Mouse (Mus musculus) testis, postnatal 10 days (tissue): Measurements from ENCODE around the gene Shox2.

Source experiments
- DNase-seq: peaks from one replicate; pipeline ENCODE4 v3.0.0; 2021; ENCODE audit warnings: low spot score

Gene Shox2

DNA sequence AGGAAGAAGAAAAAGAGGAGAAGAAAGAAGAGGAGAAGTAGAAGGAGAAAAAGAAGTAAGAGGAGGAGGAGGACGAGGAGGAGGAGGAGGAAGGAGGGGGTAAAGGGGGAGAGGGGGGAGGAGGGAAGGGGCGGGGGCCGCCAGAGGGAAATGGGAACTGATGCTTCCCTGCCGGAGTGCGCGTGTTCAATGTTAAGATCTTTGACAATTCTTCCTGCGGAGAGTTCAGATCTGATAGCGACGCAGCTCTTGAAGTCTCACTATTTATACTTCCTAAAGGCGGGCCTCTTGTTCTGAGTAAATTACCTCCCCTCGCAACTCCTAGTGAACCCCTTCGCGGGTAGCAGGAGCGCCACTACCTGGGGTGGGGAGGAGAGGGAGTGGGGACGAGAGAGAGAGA, at the start of gene Shox2:
Gene Shox2, minus strand, starts transcription at position 66 of the 400 bp plus-strand sequence.
- no peak for DNase-seq

DNA sequence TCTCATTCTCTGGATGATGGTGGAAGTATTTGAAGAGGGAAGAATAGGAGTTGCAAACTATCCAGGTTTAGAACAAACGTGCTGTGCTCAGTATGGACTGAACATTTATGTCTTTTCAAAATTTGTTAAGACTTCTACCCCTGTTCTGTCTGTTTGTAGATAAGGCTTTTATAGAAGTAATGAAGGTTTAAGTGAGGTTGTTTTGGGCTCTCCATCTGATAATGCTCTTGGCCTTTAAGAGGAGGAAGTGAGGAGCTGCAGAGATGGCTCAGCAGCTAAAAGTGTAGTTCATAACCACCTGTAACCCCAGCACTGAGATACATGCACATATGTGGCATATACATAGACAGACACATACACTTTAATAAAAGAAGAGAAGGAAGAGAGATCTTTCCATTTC, 15.2 kb upstream of the Shox2 start:
- DNase-seq = no peak

DNA sequence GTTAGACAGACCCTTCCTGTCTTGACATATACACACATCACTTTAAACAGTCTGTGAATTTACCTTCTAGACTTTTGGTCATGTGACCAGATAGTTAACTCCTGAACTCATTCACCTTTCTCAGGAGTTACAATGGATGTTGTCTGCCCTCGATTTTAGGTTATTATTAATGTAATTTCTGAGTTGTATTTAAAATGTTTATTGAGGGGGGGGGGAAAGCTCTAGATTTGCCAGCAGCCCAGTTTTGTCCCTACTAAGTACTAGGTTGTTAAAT, 4.7 kb upstream of the Shox2 start:
- DNase-seq = no peak

DNA sequence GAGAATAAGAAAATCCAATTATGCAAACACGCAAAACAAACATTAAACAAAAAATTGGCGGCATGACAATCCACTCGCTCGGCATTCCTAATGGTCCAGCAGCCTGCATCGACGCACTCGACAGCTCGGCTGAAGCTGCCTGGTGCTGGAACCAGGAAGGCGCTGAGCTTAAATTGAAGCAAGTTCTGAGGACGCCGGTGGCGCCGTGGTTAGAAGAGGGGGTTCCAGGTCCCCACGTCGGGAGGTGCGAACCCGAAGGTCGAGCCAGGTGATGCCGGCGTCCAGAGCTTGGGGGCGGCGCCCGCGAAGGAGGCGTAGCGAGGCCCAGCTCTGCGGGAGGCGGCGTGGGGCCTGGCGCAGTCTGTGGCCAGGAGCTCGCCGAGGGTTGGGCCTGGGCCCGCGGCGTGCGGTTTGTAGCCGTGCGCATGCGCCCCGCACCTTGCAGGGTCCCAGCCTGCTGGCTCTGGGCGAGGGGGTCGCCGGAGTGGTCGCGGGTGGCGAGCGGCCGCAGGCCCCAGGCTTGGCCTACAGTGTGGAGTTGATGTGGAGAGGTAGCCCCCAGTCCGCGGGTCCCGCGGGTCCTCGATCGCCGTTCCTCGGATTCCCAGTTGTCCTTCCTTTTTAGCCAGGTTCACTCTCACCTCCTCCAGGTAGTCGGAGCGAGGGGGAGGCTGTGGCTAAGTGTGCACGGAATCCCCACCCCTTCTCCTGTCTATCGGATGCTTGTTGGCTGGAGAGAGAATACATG, 4.1 kb upstream of the Shox2 start:
- peak; percentile 85 for DNase-seq

DNA sequence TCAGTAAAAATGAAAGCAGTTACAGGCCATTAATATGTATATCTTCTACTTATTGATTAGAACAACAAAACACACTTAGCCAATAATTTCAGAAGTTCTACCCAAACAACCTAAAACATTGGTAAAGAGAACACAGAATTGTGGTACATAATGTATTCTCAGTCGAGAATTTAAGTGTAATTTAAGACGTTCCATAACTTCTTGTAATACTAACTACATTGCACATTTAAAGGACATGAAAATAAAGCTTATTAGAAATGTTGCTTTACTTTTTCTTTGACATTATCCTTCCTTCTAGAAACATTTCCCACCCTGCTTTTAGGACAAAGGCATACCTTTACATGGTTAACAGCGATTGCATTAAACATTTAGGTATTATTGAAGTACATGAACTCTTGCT, 1.9 kb upstream of the Shox2 start:
- no peak for DNase-seq

DNA sequence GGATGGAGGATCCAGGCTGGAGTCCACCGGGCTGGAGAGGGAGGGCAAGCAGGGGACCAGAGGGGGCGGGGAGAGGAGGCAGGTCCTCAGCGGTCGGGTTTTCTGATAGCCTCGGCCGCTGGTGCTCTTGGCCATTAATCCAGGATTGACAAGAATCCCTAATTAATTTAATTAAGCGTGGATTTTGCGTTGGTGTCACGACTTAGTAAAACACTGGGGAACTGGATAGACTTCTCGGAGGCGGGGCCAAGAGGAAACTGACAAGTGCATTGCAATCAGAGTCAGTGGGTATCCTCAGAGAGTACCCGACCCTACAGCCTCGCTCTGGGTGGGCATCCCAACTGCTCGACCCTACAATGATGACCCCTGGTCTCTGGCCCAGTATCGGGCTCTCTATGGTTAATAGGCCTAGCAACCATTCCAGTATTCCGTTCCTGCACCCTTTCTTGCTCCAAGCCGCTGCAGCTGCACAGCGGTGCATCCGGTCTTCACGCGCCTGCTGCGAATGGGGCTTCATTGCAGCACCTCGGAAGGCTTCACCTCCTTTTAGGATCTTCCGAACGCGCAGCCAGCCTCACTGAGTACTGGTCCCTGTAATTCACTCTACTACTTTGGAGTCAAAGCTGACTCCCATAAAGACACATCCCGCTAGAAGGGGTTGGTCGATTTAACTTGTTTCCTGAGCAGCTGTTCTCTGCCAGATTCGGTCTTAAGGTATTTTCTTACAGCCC, 775 bp upstream of the Shox2 start:
- no peak for DNase-seq

DNA sequence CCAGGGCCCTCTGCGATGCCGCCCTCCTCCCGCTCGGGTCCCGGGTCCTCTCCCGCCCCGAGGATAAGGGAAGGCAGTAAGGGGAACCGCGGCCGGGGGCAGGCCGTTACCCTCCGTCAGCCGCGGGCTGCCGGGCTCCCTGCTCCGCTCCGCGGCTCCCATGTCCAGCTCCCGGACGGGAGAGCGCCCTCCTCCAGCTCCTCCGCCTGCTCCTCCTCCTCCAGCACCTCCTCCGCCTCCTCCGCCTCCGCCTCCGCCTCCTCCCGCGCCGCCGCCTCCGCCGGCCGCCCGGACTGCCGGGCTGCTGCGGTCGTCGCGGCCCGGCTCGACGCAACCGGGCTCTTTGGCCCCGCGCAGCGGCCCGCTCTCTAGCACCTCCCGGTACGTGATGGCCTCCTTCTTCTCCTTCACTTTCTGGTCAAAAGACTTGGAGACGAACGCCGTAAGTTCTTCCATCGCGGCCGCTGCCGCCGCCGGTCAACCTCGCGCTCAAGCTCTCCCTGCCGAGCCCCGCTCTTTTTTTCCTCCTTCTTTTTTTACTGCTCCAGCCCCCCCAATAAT, 390 bp downstream of the Shox2 start, which contains the start of gene Rsrc1:
Gene Rsrc1, plus strand, starts transcription at position 290 of the 561 bp plus-strand sequence.
- DNase-seq = peak; percentile 59

DNA sequence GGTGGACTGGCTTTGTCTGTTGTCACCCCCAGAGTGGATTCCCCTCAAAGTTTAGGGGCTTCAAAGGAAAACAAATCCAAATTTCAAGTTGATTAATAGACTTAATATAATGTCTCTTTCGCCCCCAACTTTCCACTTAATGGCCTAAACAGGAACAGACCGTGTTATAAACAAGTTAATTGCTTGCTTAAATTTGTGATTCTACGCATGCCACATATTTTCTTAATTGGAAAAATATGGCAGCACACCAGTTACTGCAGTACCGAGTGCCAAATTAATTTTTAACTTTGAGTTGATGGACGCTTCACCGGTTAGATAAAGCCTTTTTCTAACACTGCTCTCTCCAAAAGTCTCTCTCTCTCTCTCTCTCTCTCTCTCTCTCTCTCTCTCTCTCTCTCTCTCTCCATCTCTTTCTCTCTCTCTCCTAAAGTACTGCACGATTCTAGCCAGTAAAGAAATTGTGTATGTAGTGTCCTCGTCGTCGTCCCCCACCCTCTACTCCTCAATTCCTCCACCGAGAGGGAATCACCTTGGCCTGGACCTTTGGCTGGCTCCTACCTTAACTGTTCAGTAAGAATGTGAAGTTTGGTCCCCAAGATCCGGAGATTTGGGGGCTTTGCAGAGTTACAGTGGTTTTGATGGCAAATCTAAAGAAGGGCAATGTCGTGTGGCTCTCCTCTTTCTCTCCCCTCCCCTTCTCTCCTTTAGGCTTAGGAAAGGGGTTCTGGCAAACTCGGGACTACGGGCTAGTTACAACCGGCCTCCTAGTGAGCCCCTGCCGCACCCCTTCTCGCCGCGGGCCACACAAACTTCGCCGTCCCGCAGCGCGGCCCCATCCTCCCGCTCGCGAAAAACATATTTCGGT, 1.2 kb downstream of the Shox2 start:
- no peak for DNase-seq

DNA sequence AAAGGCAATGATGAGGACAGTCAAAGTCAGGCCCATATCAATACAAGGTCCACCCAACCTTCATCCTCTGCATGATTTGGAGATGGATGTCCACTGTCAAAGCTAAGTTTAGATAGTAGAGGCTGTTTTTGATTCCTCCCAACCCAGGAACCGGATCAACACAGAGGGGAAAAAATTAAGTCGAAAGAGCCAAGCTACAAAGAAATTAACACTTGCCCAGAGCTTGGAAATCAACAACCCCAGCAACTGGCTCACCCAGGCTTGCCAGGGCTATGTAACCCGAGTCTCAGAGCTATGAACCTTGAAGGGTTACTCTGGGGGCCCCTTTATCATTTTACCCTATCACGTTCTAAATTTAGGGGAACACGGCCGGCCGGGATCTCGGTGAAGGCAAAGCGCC, 2.1 kb downstream of the Shox2 start:
- DNase-seq = no peak

DNA sequence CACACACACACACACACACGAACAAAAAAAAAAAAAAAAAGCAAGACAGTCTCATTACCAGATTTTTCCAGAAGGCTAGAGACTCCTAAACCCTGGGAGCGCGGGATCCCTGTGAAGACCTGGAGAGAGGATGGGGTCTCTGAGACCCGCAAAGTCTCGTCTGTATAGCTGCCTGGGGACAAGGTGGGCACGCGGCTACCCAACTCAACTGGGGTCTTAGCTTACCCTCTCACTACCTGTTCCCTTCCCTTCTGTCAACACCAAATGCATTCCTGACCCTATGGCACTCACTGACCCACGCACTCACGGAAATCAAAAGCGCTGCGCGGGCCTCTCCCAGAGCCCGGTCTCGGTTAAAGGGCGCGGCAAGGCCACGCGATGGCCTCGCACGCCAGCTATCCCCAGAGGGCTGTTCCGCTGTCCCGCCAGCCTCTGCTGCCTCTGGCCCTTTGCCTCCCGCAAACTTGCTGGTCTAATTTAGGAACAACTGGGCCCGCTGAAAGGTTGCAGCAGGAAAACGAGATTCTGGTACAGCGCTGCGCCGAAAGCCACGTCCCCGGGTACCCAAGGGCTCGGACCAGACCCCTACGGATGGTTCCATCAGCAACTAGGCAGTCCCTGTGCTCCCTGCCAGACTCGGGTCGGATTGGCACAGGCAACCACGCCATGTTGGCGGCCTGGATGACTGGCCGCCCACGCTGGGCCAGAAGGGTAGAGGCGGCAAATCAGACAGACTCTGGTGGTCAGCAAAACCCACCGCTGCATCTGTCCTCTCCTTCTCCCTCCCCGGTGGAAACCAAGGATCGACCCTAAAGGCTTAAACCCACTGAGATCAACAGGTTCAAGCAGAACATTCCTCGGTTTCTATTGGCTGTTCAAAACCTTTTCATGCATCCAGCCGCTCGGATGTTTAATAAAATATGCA, 2.9 kb downstream of the Shox2 start:
- DNase-seq = peak; percentile 43

DNA sequence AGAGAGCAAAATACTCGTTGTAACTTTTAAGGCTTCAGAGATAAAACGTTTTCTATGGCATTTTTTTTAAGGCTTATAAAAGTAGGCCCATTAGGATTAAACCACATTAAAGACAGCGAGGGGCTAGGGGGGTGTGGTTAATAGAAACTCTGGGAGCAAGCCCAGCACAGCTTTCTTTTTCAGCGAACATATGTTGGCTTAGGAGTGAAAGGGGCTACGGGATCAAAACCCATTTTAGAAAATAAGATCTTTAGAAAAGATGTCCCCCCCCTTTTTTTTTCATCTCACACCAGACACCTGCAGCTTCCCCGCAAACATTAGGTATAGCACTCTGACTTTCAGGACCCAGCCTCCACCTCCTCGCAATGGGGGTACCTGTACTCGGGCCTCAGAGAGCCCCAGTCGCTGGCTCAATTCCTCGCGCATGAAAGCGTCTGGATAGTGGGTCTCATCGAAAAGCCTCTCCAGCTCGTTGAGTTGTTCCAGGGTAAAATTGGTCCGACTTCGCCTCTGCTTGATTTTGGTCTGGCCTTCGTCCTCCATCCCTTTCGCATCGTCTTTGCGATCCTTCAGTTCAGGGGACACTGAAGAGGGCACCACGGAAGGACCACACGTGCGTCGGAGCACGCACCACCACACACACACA, 3.6 kb downstream of the Shox2 start:
- DNase-seq = no peak

DNA sequence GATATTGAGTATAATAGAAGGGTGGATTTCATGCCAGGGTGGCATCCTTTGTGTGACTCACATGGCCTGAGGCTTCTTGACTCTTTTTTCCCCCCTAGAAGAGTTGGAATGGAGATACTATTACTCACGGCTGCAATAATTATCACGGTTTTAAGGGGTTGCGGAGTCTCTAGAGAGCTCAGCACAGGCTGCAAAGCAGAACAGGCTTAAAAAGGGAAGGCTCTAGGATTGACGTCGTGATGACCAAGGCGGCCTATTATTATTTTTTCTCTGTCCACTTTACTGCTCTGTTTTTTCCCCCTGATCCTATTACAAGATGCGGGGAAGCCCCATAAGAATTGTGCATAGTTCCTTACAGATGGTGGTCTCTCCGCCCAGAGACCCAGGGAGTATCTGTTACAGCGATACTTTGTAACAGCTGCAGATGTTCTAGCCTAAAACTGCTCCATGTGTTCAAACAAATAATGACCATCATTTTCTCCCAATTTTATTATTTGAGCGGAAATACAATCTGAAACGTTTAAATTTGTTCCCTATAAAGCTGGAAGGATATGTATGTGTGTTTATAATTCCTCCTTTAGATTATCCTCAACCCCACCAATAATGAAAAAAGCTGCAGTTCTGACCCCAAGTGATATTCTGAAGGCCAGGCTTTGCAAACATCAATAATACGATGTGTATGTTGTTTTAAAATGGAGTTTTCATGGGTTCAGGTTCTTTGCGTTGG, 4.5 kb downstream of the Shox2 start:
- no peak for DNase-seq

DNA sequence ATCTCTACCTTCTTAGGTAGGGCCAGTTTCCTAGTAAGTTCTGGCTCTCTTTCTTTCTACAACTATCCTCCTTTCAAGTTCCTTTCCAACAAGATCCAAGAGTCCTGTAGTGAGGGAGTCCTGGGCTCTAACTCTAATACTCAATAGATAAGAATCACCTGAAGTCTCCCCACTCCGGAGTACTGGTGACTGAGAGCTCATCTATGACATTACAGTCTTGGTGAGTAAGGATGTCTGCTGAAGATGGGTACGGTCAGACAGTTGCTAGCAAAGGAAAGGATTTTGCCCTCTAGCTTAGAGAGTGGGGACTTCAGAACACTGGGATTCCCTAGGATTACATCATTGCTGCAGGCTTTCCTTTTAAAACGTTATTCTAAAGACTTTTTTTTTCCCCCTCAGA, 7.1 kb downstream of the Shox2 start:
- DNase-seq = no peak

DNA sequence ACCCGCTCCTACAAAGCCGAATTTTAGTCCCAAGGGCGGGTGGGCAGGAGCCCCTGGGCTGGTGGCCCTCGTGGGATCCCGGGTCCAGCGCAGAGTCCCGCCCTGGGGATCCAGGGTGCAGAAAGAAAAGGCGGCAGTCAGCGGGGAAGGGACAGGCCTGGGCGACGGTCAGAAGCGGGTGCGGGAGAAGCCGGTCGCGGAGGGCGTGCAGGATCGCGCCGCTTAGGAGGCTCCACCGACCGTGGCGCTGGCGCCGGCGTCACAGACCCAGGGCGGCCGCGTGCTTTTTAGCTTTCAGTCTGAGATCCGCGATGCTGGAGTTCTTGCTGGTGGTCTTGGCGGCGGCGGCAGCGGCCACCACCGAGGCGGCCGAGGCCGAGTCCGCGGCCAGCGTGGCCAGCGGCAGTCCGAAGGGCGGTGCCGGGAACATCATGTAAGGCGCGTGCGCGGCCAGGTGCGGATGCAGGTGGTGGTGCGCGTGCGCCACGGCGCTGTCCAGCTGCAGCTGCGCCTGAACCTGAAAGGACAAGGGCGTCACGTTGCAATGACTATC, 8.1 kb downstream of the Shox2 start:
- peak; percentile 74 for DNase-seq

DNA sequence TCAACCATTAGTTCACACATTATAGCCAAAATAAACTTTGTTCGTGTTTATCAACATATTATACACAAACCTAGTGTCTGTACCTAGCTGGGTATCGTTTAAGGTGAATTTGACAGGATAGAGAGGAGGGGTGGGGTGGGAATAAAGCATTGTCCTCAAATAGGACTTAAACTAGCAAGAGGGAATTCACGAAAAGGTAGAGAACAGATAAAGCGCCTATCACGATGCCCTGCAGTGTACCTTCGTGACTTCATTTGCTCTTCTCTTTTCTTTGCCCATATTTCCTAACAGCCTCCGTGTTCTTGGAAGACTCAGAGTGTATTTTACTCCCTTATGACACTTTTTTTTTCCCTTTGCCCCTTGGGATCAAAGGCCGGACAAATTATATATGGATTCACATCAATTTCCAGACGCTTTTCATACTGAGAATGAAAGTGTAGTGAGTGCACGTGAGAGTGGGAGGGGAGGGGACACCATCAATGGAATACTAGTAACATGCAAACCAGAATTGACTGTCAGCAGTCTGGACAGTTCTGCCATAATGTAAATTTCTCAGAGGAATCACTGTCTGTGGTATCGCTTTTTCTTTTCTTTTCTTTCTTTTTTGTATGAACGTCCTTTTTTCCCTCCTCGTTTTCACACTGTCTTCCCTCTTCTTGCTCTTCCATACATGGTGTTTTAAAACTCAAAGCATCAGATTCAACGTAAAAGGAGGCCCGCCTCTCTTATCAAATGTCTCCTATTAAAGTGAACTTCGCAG, 9.2 kb downstream of the Shox2 start:
- no peak for DNase-seq

DNA sequence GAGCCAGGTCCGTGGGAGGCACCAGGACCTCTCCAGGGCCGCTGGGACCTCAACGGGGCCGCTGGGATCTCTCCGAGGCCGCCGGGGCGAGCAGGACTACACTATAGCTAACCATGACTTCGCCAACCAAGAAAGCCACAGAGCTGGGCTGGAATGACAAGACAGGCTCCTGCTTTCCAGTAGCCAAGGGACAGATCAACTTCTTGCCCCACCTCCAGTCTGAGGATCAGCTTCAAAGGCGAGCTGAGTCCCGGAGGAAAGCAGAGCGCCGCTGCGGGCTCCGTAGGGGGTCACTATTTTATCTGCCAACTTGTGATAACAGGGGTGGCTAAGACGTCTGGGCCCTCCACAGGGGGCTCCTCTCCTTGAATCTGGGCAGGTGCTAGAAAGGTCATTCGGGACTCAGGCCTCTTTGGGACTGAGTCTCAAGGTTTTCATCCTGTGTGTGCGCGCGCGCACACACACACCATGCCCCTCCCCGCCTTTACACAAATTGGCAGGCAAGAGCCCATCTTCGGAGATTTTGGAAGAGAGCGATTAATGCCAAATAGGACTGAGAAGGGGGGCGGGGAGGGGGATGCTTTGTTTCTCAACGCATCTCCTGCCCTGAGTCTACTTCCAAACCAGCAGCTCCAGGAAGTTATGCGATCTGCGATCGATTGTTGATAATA, 10.8 kb downstream of the Shox2 start:
- DNase-seq = no peak

DNA sequence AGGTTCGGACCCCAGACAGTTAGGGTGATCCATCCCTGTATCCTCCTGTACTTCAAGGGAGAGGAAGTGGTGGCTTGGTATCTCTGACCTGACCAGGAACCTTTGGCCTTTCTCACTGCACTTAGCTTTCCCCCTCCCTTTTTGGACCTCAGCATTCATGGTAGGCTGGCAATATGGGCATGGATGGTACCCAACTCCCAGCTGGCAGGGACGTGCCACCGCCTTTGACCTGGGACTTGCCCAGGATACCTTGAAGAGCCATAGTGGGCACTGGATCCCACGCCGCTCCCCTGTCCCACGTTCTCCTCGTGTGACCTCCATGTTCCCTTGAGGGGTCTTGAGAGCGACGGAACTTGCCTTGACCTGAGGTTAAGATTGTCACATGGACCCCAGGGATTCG, 11.3 kb downstream of the Shox2 start:
- no peak for DNase-seq

DNA sequence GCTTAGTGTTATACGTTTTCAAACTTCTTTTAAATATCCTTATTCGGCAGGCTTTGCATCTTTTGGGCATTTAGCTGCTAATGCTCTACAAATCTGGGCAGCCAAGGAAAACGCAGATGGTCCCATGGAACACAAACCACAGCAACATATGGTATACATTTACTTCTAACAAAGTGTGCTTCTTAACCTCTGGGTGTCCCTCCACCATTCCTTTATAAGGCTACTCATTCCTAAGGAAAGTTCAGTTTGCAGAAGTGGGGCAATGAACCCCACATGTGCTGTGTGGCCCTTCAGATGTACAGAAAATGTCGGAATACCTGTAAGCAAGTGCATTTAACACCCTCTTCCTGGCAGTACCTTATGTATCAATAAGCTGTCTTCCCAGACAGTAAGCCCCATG, 14.1 kb downstream of the Shox2 start:
- DNase-seq = no peak

DNA sequence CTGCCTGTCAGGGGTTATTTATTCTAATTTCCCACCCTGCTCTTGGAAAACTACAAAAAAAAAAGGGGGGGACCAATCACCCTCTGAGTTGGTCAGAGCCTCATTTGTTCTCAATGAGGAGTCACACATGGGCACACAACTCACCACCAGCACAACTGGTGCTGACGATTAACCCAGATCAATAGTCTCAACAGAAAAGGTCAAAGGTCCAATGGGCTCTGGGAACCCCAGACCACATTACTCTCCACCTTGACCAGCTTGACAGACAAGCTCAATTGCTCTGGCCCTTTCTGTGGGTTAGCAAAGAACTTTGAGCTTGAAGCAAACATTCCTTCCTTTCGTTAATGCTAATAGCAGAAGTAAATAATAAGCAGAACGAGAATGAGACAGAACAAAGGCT, 16.7 kb downstream of the Shox2 start:
- no peak for DNase-seq
